8 mouse cellular contexts compared by ENCODE assay signal in genomic region chr6:124916695-124917517, GRCm38 (mm10). TPM values are rescaled to one million over a fixed set of nuclear protein-coding genes. Genes with fewer than 3 reads are reported as not detected.
DNase-seq lines count a peak whose midpoint lies in the region; ATAC-seq lines count a peak whose summit lies in the region.

No protein-coding gene starts in this region.

- peak; percentile 95 for DNase-seq in adrenal gland, adult 2 months
- peak; percentile 93 for DNase-seq in embryo, embryonic 11 days
- DNase-seq in gastrocnemius, postnatal 14 days: peak; percentile 93
- DNase-seq in left cerebral cortex, postnatal 25 days (ENCODE audit: low spot score in 2 of 2): peak; percentile 88 to 93
- DNase-seq in right cerebral cortex, postnatal 14 days: peak; percentile 93
- peak; percentile 86 to 91 for DNase-seq in urinary bladder, postnatal 36 days (ENCODE audit: low spot score in 2 of 2)

- peak; percentile 78 for ATAC-seq in inflammation-experienced regulatory T-cells, adult 6 months
- peak; percentile 73 for ATAC-seq in megakaryocyte-erythroid progenitor cell, adult 5-6 weeks (replicated peaks; ENCODE audit: low FRiP score, low TSS enrichment, poor library complexity, severe bottlenecking)

- intact Hi-C loops in gastrocnemius, postnatal 14 days (cut with DNase I; ENCODE audit: low total_unique reads): no loop called here
- intact Hi-C loops in left cerebral cortex, postnatal 25 days (cut with DNase I): loop anchor here (1.0 to 5.0 kb wide), 3 partner anchors 57 to 180 kb away; partner anchors contain the start of genes Chd4 and Zfp384

RNA-seq across cellular contexts. Expression of gene Ptms, which starts 3.0 kb away (rescaled TPM):
- total RNA-seq in adrenal gland, adult 2 months (2021): 100 to 1,000 TPM; 828 to 858 TPM
- polyA plus RNA-seq in adrenal gland, adult 2 months (2012; rRNA removed): 2,208 and 2,873 TPM in 2 replicates
- total RNA-seq in gastrocnemius, postnatal 14 days (2021): 100 to 1,000 TPM; 225 to 266 TPM
- polyA plus RNA-seq in inflammation-experienced regulatory T-cells, adult 6 months (2017; shearing (Covaris generic)): 10 to 100 TPM in 2 of 3 experiments, 1 to 10 TPM in 1; 9.5 to 15.5 (median 12.1) TPM
- 1,000 to 10,000 TPM in 1 of 2 experiments, 100 to 1,000 TPM in 1; 954 to 1,041 TPM for total RNA-seq in left cerebral cortex, postnatal 25 days (2021)
- total RNA-seq in megakaryocyte-erythroid progenitor cell, adult 5-6 weeks (2014; fragmentation: Nextera tagmentation): 5.3 and 30.7 TPM in 2 replicates
- total RNA-seq in megakaryocyte-erythroid progenitor cell, adult 5-6 weeks (2017): 21.6 and 22.1 TPM in 2 replicates

RNA-seq across cellular contexts. Expression of gene Lag3, which starts 5.4 kb away (rescaled TPM):
- total RNA-seq in adrenal gland, adult 2 months (2021): 1 to 10 TPM; 1.1 to 1.5 TPM
- 2.1 and 2.5 TPM in 2 replicates for polyA plus RNA-seq in adrenal gland, adult 2 months (2012; rRNA removed)
- total RNA-seq in gastrocnemius, postnatal 14 days (2021): under 1 TPM; 0.43 to 0.62 TPM
- polyA plus RNA-seq in inflammation-experienced regulatory T-cells, adult 6 months (2017; shearing (Covaris generic)): 10 to 100 TPM; 30.8 to 40.1 (median 38.3) TPM
- 1 to 10 TPM; 2.9 to 3.6 TPM for total RNA-seq in left cerebral cortex, postnatal 25 days (2021)
- 0.09 and 0.35 TPM in 2 replicates for total RNA-seq in megakaryocyte-erythroid progenitor cell, adult 5-6 weeks (2014; fragmentation: Nextera tagmentation)
- 1.6 TPM in 1 of 2 replicates, not detected in the other for total RNA-seq in megakaryocyte-erythroid progenitor cell, adult 5-6 weeks (2017)

RNA-seq across cellular contexts. Expression of gene Mlf2, which starts 14.3 kb away (rescaled TPM):
- 100 to 1,000 TPM; 269 to 320 TPM for total RNA-seq in adrenal gland, adult 2 months (2021)
- polyA plus RNA-seq in adrenal gland, adult 2 months (2012; rRNA removed): 390 and 451 TPM in 2 replicates
- 100 to 1,000 TPM; 250 to 257 TPM for total RNA-seq in gastrocnemius, postnatal 14 days (2021)
- polyA plus RNA-seq in inflammation-experienced regulatory T-cells, adult 6 months (2017; shearing (Covaris generic)): 10 to 100 TPM; 35.6 to 70.5 (median 42.2) TPM
- 100 to 1,000 TPM; 648 to 675 TPM for total RNA-seq in left cerebral cortex, postnatal 25 days (2021)
- total RNA-seq in megakaryocyte-erythroid progenitor cell, adult 5-6 weeks (2014; fragmentation: Nextera tagmentation): 103 and 117 TPM in 2 replicates
- 59.2 and 99.1 TPM in 2 replicates for total RNA-seq in megakaryocyte-erythroid progenitor cell, adult 5-6 weeks (2017)

RNA-seq across cellular contexts. Expression of gene Cd4, which starts 28.9 kb away (rescaled TPM):
- total RNA-seq in adrenal gland, adult 2 months (2021): under 1 TPM; 0.31 to 0.55 TPM
- 0.52 and 0.61 TPM in 2 replicates for polyA plus RNA-seq in adrenal gland, adult 2 months (2012; rRNA removed)
- total RNA-seq in gastrocnemius, postnatal 14 days (2021): under 1 TPM; 0.27 to 0.51 TPM
- 100 to 1,000 TPM; 319 to 446 (median 407) TPM for polyA plus RNA-seq in inflammation-experienced regulatory T-cells, adult 6 months (2017; shearing (Covaris generic))
- 1 to 10 TPM; 2.8 to 8.7 TPM for total RNA-seq in left cerebral cortex, postnatal 25 days (2021)
- total RNA-seq in megakaryocyte-erythroid progenitor cell, adult 5-6 weeks (2014; fragmentation: Nextera tagmentation): not detected in 2 replicates
- total RNA-seq in megakaryocyte-erythroid progenitor cell, adult 5-6 weeks (2017): not detected in 2 replicates

RNA-seq across cellular contexts. Expression of gene Cops7a, which starts 48.4 kb away (rescaled TPM):
- total RNA-seq in adrenal gland, adult 2 months (2021): 100 to 1,000 TPM; 128 to 152 TPM
- polyA plus RNA-seq in adrenal gland, adult 2 months (2012; rRNA removed): 220 and 384 TPM in 2 replicates
- 100 to 1,000 TPM in 1 of 2 experiments, 10 to 100 TPM in 1; 99.1 to 100 TPM for total RNA-seq in gastrocnemius, postnatal 14 days (2021)
- 10 to 100 TPM; 36.7 to 65.7 (median 62.6) TPM for polyA plus RNA-seq in inflammation-experienced regulatory T-cells, adult 6 months (2017; shearing (Covaris generic))
- 100 to 1,000 TPM; 149 to 163 TPM for total RNA-seq in left cerebral cortex, postnatal 25 days (2021)
- 71.0 and 117 TPM in 2 replicates for total RNA-seq in megakaryocyte-erythroid progenitor cell, adult 5-6 weeks (2014; fragmentation: Nextera tagmentation)
- total RNA-seq in megakaryocyte-erythroid progenitor cell, adult 5-6 weeks (2017): 46.8 and 57.5 TPM in 2 replicates

Comparison
In these comparisons a context has a peak if more than half of its experiments do, and no peak if none do; other contexts are left out.
1. Peak in every context shown above with its lines: DNase-seq and ATAC-seq.
2. RNA of gene Ptms, which starts 3.0 kb away (total RNA-seq): 954 to 1,041 TPM in left cerebral cortex, postnatal 25 days, 828 to 858 TPM in adrenal gland, adult 2 months and 225 to 266 TPM in gastrocnemius, postnatal 14 days; 5.3 to 30.7 TPM in megakaryocyte-erythroid progenitor cell, adult 5-6 weeks; every median in the first group is over 4 times any median in the second.